Mouse (Mus musculus): ENCODE measurements at regions not wholly inside any gene's neighbourhood (a gene's known extent, or its start where the extent isn't known, plus 50 kb on each side); places are given as distances from the start of the nearest gene placed in this dataset.
A peak's percentile ranks its signal among the peaks of the same experiment; 100 is the strongest.

- DNase-seq (ENCODE audit: low spot score) = no peak
Observed at GRCm38 (mm10) chr3:42661956-42662355, 919.5 kb downstream of the D3Ertd751e start.

GRCm38 (mm10) chr3:42676668-42677398 lies 934.4 kb downstream of the D3Ertd751e start:
- DNase-seq (ENCODE audit: low spot score) = no peak

- no peak for DNase-seq (ENCODE audit: low spot score)
Observed at GRCm38 (mm10) chr3:42694726-42695125, 952.3 kb downstream of the D3Ertd751e start.

- DNase-seq (ENCODE audit: low spot score) = no peak
Observed at GRCm38 (mm10) chr3:42738910-42739309, 996.5 kb downstream of the D3Ertd751e start.

DNA sequence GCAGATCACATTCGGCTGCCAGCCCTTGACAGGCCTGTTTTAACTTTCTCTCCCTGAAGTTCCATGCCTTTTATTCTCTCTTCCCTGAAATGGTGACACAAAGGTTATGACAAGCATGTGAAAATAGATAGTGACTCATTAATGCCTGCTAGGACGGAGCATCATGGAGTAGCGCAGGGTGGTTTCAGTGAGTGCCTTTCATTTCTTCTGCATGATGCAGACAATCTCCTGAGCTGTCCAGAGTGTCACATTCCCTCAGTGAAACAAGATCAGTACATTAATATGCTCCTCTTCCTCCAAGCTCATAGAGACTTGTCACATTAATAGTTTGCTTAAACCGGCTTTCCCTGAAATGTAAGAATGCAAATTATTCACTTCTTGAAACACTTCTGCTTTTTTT lies 1010.7 kb downstream of the D3Ertd751e start:
- DNase-seq (ENCODE audit: low spot score) = no peak

DNA sequence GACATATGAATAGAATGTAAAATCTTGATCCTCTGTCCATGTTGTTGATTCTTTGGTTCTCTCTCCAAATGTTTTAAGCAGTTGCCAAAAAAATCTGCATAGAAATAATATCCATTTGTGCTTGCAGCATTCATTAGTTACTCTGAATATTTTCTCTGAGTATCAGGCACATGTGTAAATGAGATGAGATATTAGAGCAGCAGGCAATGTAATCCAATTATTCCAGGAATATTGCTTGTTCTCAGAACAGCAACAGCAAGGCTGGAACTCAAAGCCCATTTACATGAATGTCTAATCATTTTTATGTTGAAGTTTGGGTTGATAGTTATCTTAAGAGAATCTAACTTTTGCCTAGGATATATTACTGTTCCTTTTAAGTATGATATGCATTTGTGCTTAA lies 1014.9 kb downstream of the D3Ertd751e start:
- DNase-seq (ENCODE audit: low spot score) = no peak

- DNase-seq (ENCODE audit: low spot score) = peak; percentile 14
Observed at GRCm38 (mm10) chr3:42757830-42758385, 1015.5 kb downstream of the D3Ertd751e start.

DNA sequence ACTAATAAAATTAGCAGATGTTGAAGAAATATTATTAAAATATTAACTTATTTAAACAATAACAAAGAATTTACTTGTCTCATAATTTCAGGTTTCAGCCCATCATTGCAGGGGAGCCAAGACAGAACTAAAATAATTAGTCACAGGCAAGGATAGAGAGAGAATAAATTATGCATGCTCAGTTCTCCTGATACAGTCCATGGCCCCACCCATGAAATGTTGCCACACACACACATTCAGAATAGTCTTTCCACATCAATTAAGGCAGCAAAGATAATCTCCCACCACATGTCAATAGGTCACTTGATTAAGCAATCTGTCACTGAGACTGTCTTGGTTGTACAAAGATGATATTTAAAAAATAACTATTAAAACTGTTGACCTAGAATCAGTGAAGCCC lies 1019.8 kb downstream of the D3Ertd751e start:
- no peak for DNase-seq (ENCODE audit: low spot score)

DNA sequence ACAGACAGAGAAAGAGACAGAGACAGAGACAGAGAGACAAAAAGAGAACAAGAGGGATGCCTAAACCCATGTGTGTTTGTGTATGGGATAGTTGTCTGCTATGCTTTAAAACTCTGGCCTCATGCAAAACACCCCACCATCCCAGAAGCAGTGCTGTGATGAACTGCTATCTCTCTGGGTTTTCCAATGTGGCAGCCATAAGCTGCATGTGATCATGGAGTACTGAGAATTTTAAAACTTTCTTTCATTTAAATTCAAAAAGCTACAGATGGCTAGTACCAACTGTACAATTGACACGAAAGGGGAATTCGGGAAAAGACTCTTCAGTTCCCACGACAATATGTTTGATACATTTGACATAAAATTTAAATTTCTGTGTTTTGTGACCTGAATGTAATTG lies 1041.1 kb downstream of the D3Ertd751e start:
- no peak for DNase-seq (ENCODE audit: low spot score)

- no peak for DNase-seq (ENCODE audit: low spot score)
Observed at GRCm38 (mm10) chr3:42784203-42784602, 1041.8 kb downstream of the D3Ertd751e start.

- no peak for DNase-seq (ENCODE audit: low spot score)
Observed at GRCm38 (mm10) chr3:42790415-42790814, 1048.0 kb downstream of the D3Ertd751e start.

- no peak for DNase-seq (ENCODE audit: low spot score)
Observed at GRCm38 (mm10) chr3:42791878-42792277, 1049.5 kb downstream of the D3Ertd751e start.

- DNase-seq (ENCODE audit: low spot score) = no peak
Observed at GRCm38 (mm10) chr3:42830456-42830855, 1088.0 kb downstream of the D3Ertd751e start.

GRCm38 (mm10) chr3:42867370-42867769 lies 1125.0 kb downstream of the D3Ertd751e start:
- DNase-seq (ENCODE audit: low spot score) = no peak

GRCm38 (mm10) chr3:42878972-42879371 lies 1136.6 kb downstream of the D3Ertd751e start:
- DNase-seq (ENCODE audit: low spot score) = no peak

- no peak for DNase-seq (ENCODE audit: low spot score)
Observed at GRCm38 (mm10) chr3:42884481-42884880, 1142.1 kb downstream of the D3Ertd751e start.

- DNase-seq (ENCODE audit: low spot score) = no peak
Observed at GRCm38 (mm10) chr3:42892016-42892699, 1149.7 kb downstream of the D3Ertd751e start.

DNA sequence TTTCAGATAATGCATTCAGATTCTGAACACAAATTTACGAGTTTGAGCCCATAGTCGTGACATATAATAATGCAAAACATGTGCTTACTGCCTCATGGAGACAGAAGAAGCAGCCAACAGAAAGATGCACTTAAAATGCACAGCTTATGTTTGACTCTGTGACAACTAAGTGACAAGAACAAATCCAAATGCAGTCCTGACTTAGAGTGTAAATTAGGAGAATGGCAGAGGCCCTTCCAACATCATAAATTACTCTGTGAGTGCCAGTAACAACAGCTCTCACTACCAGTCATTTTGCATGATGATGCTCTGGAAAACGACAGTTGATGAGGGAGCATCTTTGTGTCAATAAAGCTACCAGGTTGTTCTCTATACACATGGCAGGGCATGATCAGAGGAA lies 1153.4 kb downstream of the D3Ertd751e start:
- DNase-seq (ENCODE audit: low spot score) = no peak

DNA sequence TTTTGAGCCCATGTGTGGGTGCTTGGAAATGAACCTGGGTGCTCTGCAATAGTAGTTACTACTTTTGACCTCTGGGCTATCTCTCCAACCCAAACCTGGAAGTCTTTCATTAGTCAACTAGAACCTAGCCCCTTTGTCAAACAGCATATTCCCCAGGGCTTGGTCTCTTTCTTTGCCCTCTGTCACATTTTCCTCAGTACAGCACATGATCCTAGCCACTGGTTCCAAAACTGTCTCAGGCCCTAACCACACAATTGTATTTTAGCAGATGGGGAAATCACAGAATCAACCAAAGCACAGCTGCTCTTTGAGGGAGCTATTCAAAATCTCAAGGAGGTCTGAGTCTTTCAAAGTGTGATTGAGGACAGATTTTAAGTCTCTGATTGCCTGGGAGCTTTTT lies 1155.5 kb downstream of the D3Ertd751e start:
- DNase-seq (ENCODE audit: low spot score) = no peak

GRCm38 (mm10) chr3:42898934-42899333 lies 1156.5 kb downstream of the D3Ertd751e start:
- DNase-seq (ENCODE audit: low spot score) = no peak

DNA sequence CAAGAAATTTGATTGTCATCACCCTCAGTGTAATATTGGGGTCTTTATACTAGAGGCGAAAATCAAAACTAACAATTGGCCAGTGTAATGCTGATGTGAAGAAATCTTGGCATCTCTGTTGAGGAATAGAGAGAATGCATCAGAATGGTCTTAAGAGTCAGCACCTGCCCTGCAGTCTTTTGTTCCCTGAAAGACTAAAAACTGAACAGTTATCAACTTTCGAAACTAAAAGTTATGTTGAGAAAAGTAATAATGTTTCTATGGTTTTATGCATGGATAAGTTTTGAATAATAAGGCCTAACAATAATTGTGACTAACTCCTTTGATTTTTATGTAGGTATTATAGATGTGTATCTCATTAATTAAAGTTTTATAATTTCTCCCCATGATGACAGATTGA lies 1158.6 kb downstream of the D3Ertd751e start:
- no peak for DNase-seq (ENCODE audit: low spot score)

DNA sequence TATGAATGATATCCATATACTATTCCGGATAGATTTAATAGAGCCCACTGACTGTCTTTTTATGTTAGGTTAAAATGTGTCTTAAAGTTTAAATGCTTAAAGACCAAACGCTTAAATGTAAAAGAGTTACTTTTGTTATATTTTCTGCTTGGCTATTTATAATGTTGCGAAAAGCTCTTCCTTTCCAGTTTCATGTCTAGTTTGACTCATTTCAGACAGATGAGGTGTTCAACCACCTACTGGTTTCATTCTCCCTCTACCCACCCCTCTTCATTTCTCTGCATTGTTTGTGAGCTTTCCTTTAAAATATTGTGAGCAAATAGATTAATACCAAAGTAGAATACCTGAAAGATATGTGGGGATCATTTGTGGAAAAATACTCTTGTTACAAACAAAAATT lies 1163.8 kb downstream of the D3Ertd751e start:
- no peak for DNase-seq (ENCODE audit: low spot score)

- DNase-seq (ENCODE audit: low spot score) = no peak
Observed at GRCm38 (mm10) chr3:42908404-42908803, 1166.0 kb downstream of the D3Ertd751e start.

All from layer of hippocampus, adult 11-12 months (tissue).